Mouse (Mus musculus): Measurements from ENCODE around the gene Fbxl4.
"Not testable (repeated sequence)": the region's sequence is repeated elsewhere in the genome, so short reads cannot be mapped to it uniquely, and the experiment has no call there.

Fbxl4 gene

GRCm38 (mm10) chr4:22357266-22357930 is at the start of gene Fbxl4:
Gene Fbxl4, plus strand, starts transcription at chr4:22357543.
- DNase-seq (ENCODE audit: low read depth, low spot score), result peak; percentile 96

- DNase-seq (ENCODE audit: low read depth, low spot score), result no peak
Measured at GRCm38 (mm10) chr4:22314564-22314963, 42.8 kb upstream of the Fbxl4 start.

- no peak for DNase-seq (ENCODE audit: low read depth, low spot score)
Measured at GRCm38 (mm10) chr4:22342816-22343573, 14.3 kb upstream of the Fbxl4 start.

- DNase-seq (ENCODE audit: low read depth, low spot score), result not testable (repeated sequence)
Measured at GRCm38 (mm10) chr4:22349086-22349485, 8.3 kb upstream of the Fbxl4 start.

GRCm38 (mm10) chr4:22357931-22358300 is 573 bp downstream of the Fbxl4 start:
- DNase-seq (ENCODE audit: low read depth, low spot score), result no peak

GRCm38 (mm10) chr4:22358487-22358886 is 1.1 kb downstream of the Fbxl4 start:
- peak; percentile 20 for DNase-seq (ENCODE audit: low read depth, low spot score)

GRCm38 (mm10) chr4:22367368-22367767 is 10.0 kb downstream of the Fbxl4 start:
- DNase-seq (ENCODE audit: low read depth, low spot score), result no peak

- no peak for DNase-seq (ENCODE audit: low read depth, low spot score)
Measured at GRCm38 (mm10) chr4:22378516-22378915, 21.2 kb downstream of the Fbxl4 start.

GRCm38 (mm10) chr4:22380646-22381045 is 23.3 kb downstream of the Fbxl4 start:
- no peak for DNase-seq (ENCODE audit: low read depth, low spot score)

GRCm38 (mm10) chr4:22383528-22384265 is 26.4 kb downstream of the Fbxl4 start:
- no peak for DNase-seq (ENCODE audit: low read depth, low spot score)

- no peak for DNase-seq (ENCODE audit: low read depth, low spot score)
Measured at GRCm38 (mm10) chr4:22390045-22390444, 32.7 kb downstream of the Fbxl4 start.

- no peak for DNase-seq (ENCODE audit: low read depth, low spot score)
Measured at GRCm38 (mm10) chr4:22392777-22393473, 35.6 kb downstream of the Fbxl4 start.

- no peak for DNase-seq (ENCODE audit: low read depth, low spot score)
Measured at GRCm38 (mm10) chr4:22395404-22395803, 38.1 kb downstream of the Fbxl4 start.

GRCm38 (mm10) chr4:22396484-22397000 is 39.2 kb downstream of the Fbxl4 start:
- DNase-seq (ENCODE audit: low read depth, low spot score), result no peak

GRCm38 (mm10) chr4:22397003-22397402 is 39.7 kb downstream of the Fbxl4 start:
- DNase-seq (ENCODE audit: low read depth, low spot score), result no peak

- DNase-seq (ENCODE audit: low read depth, low spot score), result no peak
Measured at GRCm38 (mm10) chr4:22402032-22402431, 44.7 kb downstream of the Fbxl4 start.

GRCm38 (mm10) chr4:22402930-22403329 is 45.6 kb downstream of the Fbxl4 start:
- no peak for DNase-seq (ENCODE audit: low read depth, low spot score)

- DNase-seq (ENCODE audit: low read depth, low spot score), result no peak
Measured at GRCm38 (mm10) chr4:22420627-22421026, 63.3 kb downstream of the Fbxl4 start.

GRCm38 (mm10) chr4:22422400-22422799 is 65.1 kb downstream of the Fbxl4 start:
- DNase-seq (ENCODE audit: low read depth, low spot score), result no peak

GRCm38 (mm10) chr4:22428150-22428549 is 70.8 kb downstream of the Fbxl4 start:
- DNase-seq (ENCODE audit: low read depth, low spot score), result no peak

- DNase-seq (ENCODE audit: low read depth, low spot score), result no peak
Measured at GRCm38 (mm10) chr4:22469575-22469974, 112.2 kb downstream of the Fbxl4 start.

Data from CD4-positive helper T cell, adult 2 months (primary cell).